Mouse (Mus musculus): Measurements from ENCODE around the gene Olfr645. TPM values are rescaled to one million over a fixed set of nuclear protein-coding genes. Genes with fewer than 3 reads are reported as not detected.

Olfr645 gene
- polyA plus RNA-seq, 1 experiment from 2014 or later = not detected

- no peaks in the 10 kb centered on the region for H3K27me3 ChIP-seq (ENCODE audit: control insufficient read depth, insufficient read depth, low read depth, low read length)
- no peak within 1 kb of the TSS for H3K4me2 ChIP-seq (ENCODE audit: low read length)
- no peak for ATAC-seq
- H3K4me1 ChIP-seq (ENCODE audit: control insufficient read depth, insufficient read depth, low read length) = no peaks in the 10 kb centered on the region
- no peak within 1 kb of the TSS for H3K9ac ChIP-seq (ENCODE audit: low read depth, low read length)
- H3K4me3 ChIP-seq (ENCODE audit: low read depth, low read length) = no peak within 1 kb of the TSS
- no peaks in the 10 kb centered on the region for H3K9me3 ChIP-seq (replicated peaks; ENCODE audit: control insufficient read depth, low read length, poor library complexity, severe bottlenecking)
- no peaks in the 10 kb centered on the region for H3K36me3 ChIP-seq (ENCODE audit: control insufficient read depth, insufficient read depth, low read length)
- 71% methylated on average over 1 of the region's 1 CpGs for WGBS
- no peak within 1 kb of the TSS for H3K27ac ChIP-seq (ENCODE audit: low read length)
Observed at GRCm38 (mm10) chr7:104035145-104035544, 50.1 kb downstream of the Olfr645 start, which contains the start of gene Olfr641. TSS of gene Olfr641 (plus strand) at chr7:104035445.

Other genes starting within 250 kb of the Olfr645 start
- gene Hbb-bh2, start 244.9 kb downstream of the Olfr645 start, polyA plus RNA-seq (2015; fragmentation: Nextera tagmentation; extraction: Ambion mirVana) = not detected in 2 replicates
- gene Hbb-bh1, start 242.3 kb downstream of the Olfr645 start, polyA plus RNA-seq (2015; fragmentation: Nextera tagmentation; extraction: Ambion mirVana) = not detected in 2 replicates
- 6.2 and 23.2 TPM in 2 replicates for gene Hbb-y, start 232.2 kb downstream of the Olfr645 start, polyA plus RNA-seq (2015; fragmentation: Nextera tagmentation; extraction: Ambion mirVana)
- not detected in 2 replicates for gene Olfr66, start 199.2 kb downstream of the Olfr645 start, polyA plus RNA-seq (2015; fragmentation: Nextera tagmentation; extraction: Ambion mirVana)
- gene Olfr64, start 191.0 kb downstream of the Olfr645 start, polyA plus RNA-seq (2015; fragmentation: Nextera tagmentation; extraction: Ambion mirVana) = not detected in 2 replicates
- not detected in 2 replicates for gene Olfr65, start 182.0 kb downstream of the Olfr645 start, polyA plus RNA-seq (2015; fragmentation: Nextera tagmentation; extraction: Ambion mirVana)
- not detected in 2 replicates for gene Olfr631, start 156.6 kb downstream of the Olfr645 start, polyA plus RNA-seq (2015; fragmentation: Nextera tagmentation; extraction: Ambion mirVana)
- not detected in 2 replicates for gene Olfr632, start 151.1 kb downstream of the Olfr645 start, polyA plus RNA-seq (2015; fragmentation: Nextera tagmentation; extraction: Ambion mirVana)
- gene Olfr633, start 141.0 kb downstream of the Olfr645 start, polyA plus RNA-seq (2015; fragmentation: Nextera tagmentation; extraction: Ambion mirVana) = not detected in 2 replicates
- 0.03 TPM in 1 of 2 replicates, not detected in the other for gene Olfr635, start 114.3 kb downstream of the Olfr645 start, polyA plus RNA-seq (2015; fragmentation: Nextera tagmentation; extraction: Ambion mirVana)
- not detected in 2 replicates for gene Olfr638, start 86.7 kb downstream of the Olfr645 start, polyA plus RNA-seq (2015; fragmentation: Nextera tagmentation; extraction: Ambion mirVana)
- gene Olfr639, start 68.2 kb downstream of the Olfr645 start, polyA plus RNA-seq (2015; fragmentation: Nextera tagmentation; extraction: Ambion mirVana) = 0.04 TPM in 1 of 2 replicates, not detected in the other
- gene Olfr640, start 59.9 kb downstream of the Olfr645 start, polyA plus RNA-seq (2015; fragmentation: Nextera tagmentation; extraction: Ambion mirVana) = not detected in 2 replicates
- gene Olfr641, start 50.0 kb downstream of the Olfr645 start, polyA plus RNA-seq (2015; fragmentation: Nextera tagmentation; extraction: Ambion mirVana) = not detected in 2 replicates
- gene Olfr642, start 32.8 kb downstream of the Olfr645 start, polyA plus RNA-seq (2015; fragmentation: Nextera tagmentation; extraction: Ambion mirVana) = not detected in 2 replicates
- not detected in 2 replicates for gene 4930516K23Rik, start 24.0 kb downstream of the Olfr645 start, polyA plus RNA-seq (2015; fragmentation: Nextera tagmentation; extraction: Ambion mirVana)
- gene Olfr644, start 13.6 kb downstream of the Olfr645 start, polyA plus RNA-seq (2015; fragmentation: Nextera tagmentation; extraction: Ambion mirVana) = not detected in 2 replicates
- not detected in 2 replicates for gene Olfr646, start 19.4 kb upstream of the Olfr645 start, polyA plus RNA-seq (2015; fragmentation: Nextera tagmentation; extraction: Ambion mirVana)
- not detected in 2 replicates for gene Ubqln5, start 44.4 kb upstream of the Olfr645 start, polyA plus RNA-seq (2015; fragmentation: Nextera tagmentation; extraction: Ambion mirVana)
- gene Olfr643, start 51.9 kb upstream of the Olfr645 start, polyA plus RNA-seq (2015; fragmentation: Nextera tagmentation; extraction: Ambion mirVana) = not detected in 2 replicates
- gene Ubqln3, start 57.8 kb upstream of the Olfr645 start, polyA plus RNA-seq (2015; fragmentation: Nextera tagmentation; extraction: Ambion mirVana) = not detected in 2 replicates
- gene Ubqlnl, start 65.1 kb upstream of the Olfr645 start, polyA plus RNA-seq (2015; fragmentation: Nextera tagmentation; extraction: Ambion mirVana) = not detected in 2 replicates
- not detected in 2 replicates for gene Olfm5, start 79.4 kb upstream of the Olfr645 start, polyA plus RNA-seq (2015; fragmentation: Nextera tagmentation; extraction: Ambion mirVana)
- gene Olfr648, start 97.9 kb upstream of the Olfr645 start, polyA plus RNA-seq (2015; fragmentation: Nextera tagmentation; extraction: Ambion mirVana) = 0.66 and 0.67 TPM in 2 replicates
- not detected in 2 replicates for gene Olfr649, start 110.5 kb upstream of the Olfr645 start, polyA plus RNA-seq (2015; fragmentation: Nextera tagmentation; extraction: Ambion mirVana)
- gene Trim6, start 133.3 kb upstream of the Olfr645 start, polyA plus RNA-seq (2015; fragmentation: Nextera tagmentation; extraction: Ambion mirVana) = 0.35 and 0.46 TPM in 2 replicates
- gene Trim34a, start 159.0 kb upstream of the Olfr645 start, polyA plus RNA-seq (2015; fragmentation: Nextera tagmentation; extraction: Ambion mirVana) = 0.76 and 0.89 TPM in 2 replicates
- 0.12 and 0.21 TPM in 2 replicates for gene Trim5, start 202.6 kb upstream of the Olfr645 start, polyA plus RNA-seq (2015; fragmentation: Nextera tagmentation; extraction: Ambion mirVana)
- gene Trim12a, start 230.0 kb upstream of the Olfr645 start, polyA plus RNA-seq (2015; fragmentation: Nextera tagmentation; extraction: Ambion mirVana) = 1.6 and 1.7 TPM in 2 replicates
- gene Trim34b, start 244.0 kb upstream of the Olfr645 start, polyA plus RNA-seq (2015; fragmentation: Nextera tagmentation; extraction: Ambion mirVana) = not detected in 2 replicates

All from midbrain, embryonic 16.5 days (tissue).